Comparison of ENCODE assay signal across 32 mouse cellular contexts in the genomic region with DNA sequence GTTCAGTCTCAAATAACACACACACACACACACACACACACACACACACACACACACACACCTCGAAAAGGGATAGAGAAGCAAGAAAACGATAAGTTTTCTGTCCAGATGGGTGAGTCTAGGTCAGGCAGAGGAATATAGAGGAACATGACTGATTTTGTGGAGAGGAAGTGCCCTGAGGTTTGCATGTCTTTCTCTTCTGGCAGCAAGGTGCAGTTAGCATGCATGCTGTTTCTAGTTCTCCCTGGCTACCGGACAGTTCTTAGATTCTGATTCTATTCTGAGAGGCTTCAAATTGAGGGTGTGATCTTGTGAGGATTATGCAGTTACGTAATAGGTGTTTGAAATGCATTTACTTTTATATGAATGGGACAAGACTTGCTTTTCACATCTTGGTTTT. TPM values are rescaled to one million over a fixed set of nuclear protein-coding genes. Genes with fewer than 3 reads are reported as not detected.
DNase-seq lines count a peak whose midpoint lies in the region; ATAC-seq and TF ChIP-seq lines count a peak whose summit lies in the region.
"Had no signal": no experiment of that assay in that cellular context is flagged by ENCODE, and none has a peak within 500 bp of the region (broad histone marks: within the 10 kb centered on the region; RNA-seq: fewer than 3 reads in every experiment).

No protein-coding gene starts in this region.

- TF ChIP-seq POLR2A in liver, adult 2 months (IDR thresholded peaks at IDR 0.05; ENCODE audit: extremely low read depth, insufficient read depth, low read length): no peak
- TF ChIP-seq POLR2A in CH12.LX (IDR thresholded peaks at IDR 0.05; ENCODE audit: low read depth, low read length): no peak
- no peak for TF ChIP-seq POLR2A in cortical plate, adult 2 months (IDR thresholded peaks at IDR 0.05; ENCODE audit: extremely low read depth, insufficient read depth, low read length)

- no peaks in the 10 kb centered on the region for H3K9me3 ChIP-seq in CH12.LX (replicated peaks; ENCODE audit: low read length)
- H3K9me3 ChIP-seq: embryonic facial prominence, embryonic 15.5 days; forebrain, embryonic 15.5 days; heart, embryonic 15.5 days; intestine, embryonic 15.5 days; limb, embryonic 13.5 days; midbrain, embryonic 13.5 days had no signal

- no peaks in the 10 kb centered on the region for H3K27me3 ChIP-seq in liver, adult 2 months (ENCODE audit: control insufficient read depth, insufficient read depth, low read length)
- H3K27me3 ChIP-seq in CH12.LX (replicated peaks): no peaks in the 10 kb centered on the region
- H3K27me3 ChIP-seq: embryonic facial prominence, embryonic 15.5 days; forebrain, embryonic 15.5 days; heart, embryonic 15.5 days; intestine, embryonic 15.5 days; limb, embryonic 13.5 days; midbrain, embryonic 13.5 days had no signal

- TF ChIP-seq EP300 in CH12.LX (IDR thresholded peaks at IDR 0.05; ENCODE audit: low read length): 0 out of 2 replicates have a peak, but pooled peaks have one; percentile 42

- no peak for TF ChIP-seq CTCF in liver, adult 2 months (IDR thresholded peaks at IDR 0.05; ENCODE audit: low read depth, low read length)
- no peak for TF ChIP-seq CTCF in CH12.LX (conservative IDR thresholded peaks at IDR 0.05 in 1 of 2, IDR thresholded peaks at IDR 0.05 in 1 of 2; ENCODE audit: low read depth in 2 of 2, low read length in 2 of 2)
- no peak for TF ChIP-seq CTCF in cortical plate, adult 2 months (IDR thresholded peaks at IDR 0.05; ENCODE audit: extremely low read depth, insufficient read depth, low read length)

- WGBS in liver, adult 2 months: 86% methylated on average over 4 of the region's 4 CpGs

- no peak overlapping the region for H3K27ac ChIP-seq in liver, adult 2 months (replicated peaks; ENCODE audit: insufficient read depth, low read depth, low read length)
- no peak overlapping the region for H3K27ac ChIP-seq in CH12.LX (ENCODE audit: insufficient read depth, low read depth)
- peak overlapping the region; percentile 35; the same call in 1 of the 2 replicates for H3K27ac ChIP-seq in cortical plate, adult 2 months (ENCODE audit: insufficient read depth, low read length)
- H3K27ac ChIP-seq: embryonic facial prominence, embryonic 15.5 days; forebrain, embryonic 15.5 days; heart, embryonic 15.5 days; intestine, embryonic 15.5 days; layer of hippocampus, adult 2 months; limb, embryonic 13.5 days; midbrain, embryonic 13.5 days had no signal

- no peak overlapping the region for H3K9ac ChIP-seq in liver, adult 2 months (ENCODE audit: low read depth, low read length)
- no peak overlapping the region for H3K9ac ChIP-seq in CH12.LX (ENCODE audit: insufficient read depth, low read depth)
- H3K9ac ChIP-seq: embryonic facial prominence, embryonic 15.5 days; forebrain, embryonic 15.5 days; heart, embryonic 15.5 days; intestine, embryonic 15.5 days; limb, embryonic 13.5 days; midbrain, embryonic 13.5 days had no signal

- H3K4me1 ChIP-seq in liver, adult 2 months (ENCODE audit: control insufficient read depth, insufficient read depth, low read length): no peaks in the 10 kb centered on the region; the same call in 1 of the 2 replicates
- peaks cover 15 to 61% of the 10 kb centered on the region in 2 experiments for H3K4me1 ChIP-seq in CH12.LX (ENCODE audit: control insufficient read depth in 1 of 2, insufficient read depth in 2 of 2)
- peaks cover 1% of the 10 kb centered on the region; the same call in 1 of the 2 replicates for H3K4me1 ChIP-seq in cortical plate, adult 2 months (ENCODE audit: control insufficient read depth, insufficient read depth, low read length)
- H3K4me1 ChIP-seq: embryonic facial prominence, embryonic 15.5 days; forebrain, embryonic 15.5 days; heart, embryonic 15.5 days; intestine, embryonic 15.5 days; limb, embryonic 13.5 days; midbrain, embryonic 13.5 days had no signal

- in situ Hi-C loops in CH12.LX (cut with MboI; ENCODE audit: low pct_ligation_motif_present, low pct_unique_long_range_greater_than_20kb, low sequenced_read_pairs): no loop called here

- H3K4me3 ChIP-seq in liver, adult 2 months (ENCODE audit: insufficient read depth, low read depth, low read length): no peak overlapping the region
- H3K4me3 ChIP-seq in CH12.LX (replicated peaks in 1 of 3; ENCODE audit: low read depth in 2 of 3, low read length in 2 of 3, poor library complexity in 1 of 3): no peak overlapping the region
- no peak overlapping the region for H3K4me3 ChIP-seq in cortical plate, adult 2 months (ENCODE audit: insufficient read depth, low read length)
- H3K4me3 ChIP-seq: embryonic facial prominence, embryonic 15.5 days; forebrain, embryonic 15.5 days; heart, embryonic 15.5 days; intestine, embryonic 15.5 days; layer of hippocampus, adult 2 months; limb, embryonic 13.5 days; midbrain, embryonic 13.5 days had no signal

- ATAC-seq in neutrophil, adult 5-6 weeks (ENCODE audit: extremely low read depth, insufficient number of reproducible peaks, low FRiP score, poor library complexity, severe bottlenecking): peak; percentile 57; the same call in 1 of the 2 replicates
- ATAC-seq: forebrain, embryonic 15.5 days; hindbrain, embryonic 16.5 days; intestine, embryonic 15.5 days; midbrain, embryonic 13.5 days had no signal

- TF ChIP-seq RAD21 in CH12.LX (IDR thresholded peaks at IDR 0.05; ENCODE audit: low read depth, low read length): no peak; the same call in 1 of the 2 replicates

- no peak overlapping the region for H3K4me2 ChIP-seq in CH12.LX (ENCODE audit: insufficient read depth, low read depth, poor library complexity, severe bottlenecking)
- H3K4me2 ChIP-seq: embryonic facial prominence, embryonic 15.5 days; forebrain, embryonic 15.5 days; heart, embryonic 15.5 days; intestine, embryonic 15.5 days; limb, embryonic 13.5 days; midbrain, embryonic 13.5 days had no signal

- H3K36me3 ChIP-seq in liver, adult 2 months (ENCODE audit: control insufficient read depth, insufficient read depth, low read length): no peaks in the 10 kb centered on the region
- H3K36me3 ChIP-seq in CH12.LX (replicated peaks in 1 of 2; ENCODE audit: control insufficient read depth in 1 of 2, insufficient read depth in 1 of 2, low read length in 1 of 2): no peaks in the 10 kb centered on the region
- H3K36me3 ChIP-seq: embryonic facial prominence, embryonic 15.5 days; forebrain, embryonic 15.5 days; heart, embryonic 15.5 days; intestine, embryonic 15.5 days; limb, embryonic 13.5 days; midbrain, embryonic 13.5 days had no signal

- no peaks in the 10 kb centered on the region for H3K79me2 ChIP-seq in liver, adult 2 months (ENCODE audit: control insufficient read depth, insufficient read depth, low read length)
- no peaks in the 10 kb centered on the region; the same call in 1 of the 2 replicates for H3K79me2 ChIP-seq in CH12.LX (replicated peaks; ENCODE audit: control insufficient read depth, extremely low read depth, insufficient read depth, poor library complexity, severe bottlenecking)

- peak; percentile 5 for DNase-seq in liver, adult 2 months (ENCODE audit: extremely low read depth, low read depth, low spot score)
- DNase-seq in liver: no peak
- peak; percentile 56 for DNase-seq in CH12.LX (ENCODE audit: extremely low read depth)
- no peak for DNase-seq in gastrocnemius, adult 8-10 months (ENCODE audit: low spot score in 2 of 2)
- DNase-seq in embryo, embryonic 11 days: no peak
- no peak for DNase-seq in layer of hippocampus, postnatal 14 days (ENCODE audit: low spot score in 2 of 2)
- DNase-seq: adrenal gland, postnatal 25 days; cerebellum, adult 11-12 months; cerebellum, postnatal 10 days; heart, postnatal 4 days; kidney, postnatal 25 days; layer of hippocampus, postnatal 36 days; retina, postnatal 1 day; right cerebral cortex, postnatal 25 days; thymus, adult 2 months; thymus, postnatal 4 days had no signal

- dilution Hi-C loops in CH12.LX (cut with MboI; ENCODE audit: extremely low pct_ligation_motif_present, extremely low pct_unique_long_range_greater_than_20kb, low sequenced_read_pairs): no loop called here

TF ChIP-seq in CH12.LX, 34 proteins besides CTCF, POLR2A, EP300 and RAD21:
- TF ChIP-seq IRF4 (IDR thresholded peaks at IDR 0.05; ENCODE audit: low read depth, low read length) (peak; percentile 36; the same call in 1 of the 2 replicates), MEF2A (IDR thresholded peaks at IDR 0.05; ENCODE audit: borderline replicate concordance, low read depth, low read length) (no peak), ELF1 (IDR thresholded peaks at IDR 0.05; ENCODE audit: low read depth, low read length) (no peak), MAFK (IDR thresholded peaks at IDR 0.05; ENCODE audit: insufficient replicate concordance, low read length) (no peak), KAT2A (IDR thresholded peaks at IDR 0.05; ENCODE audit: insufficient replicate concordance, low read length) (no peak), NRF1 (IDR thresholded peaks at IDR 0.05; ENCODE audit: low read depth, low read length) (no peak), MYC (IDR thresholded peaks at IDR 0.05; ENCODE audit: low read depth, low read length) (0 out of 2 replicates have a peak, but pooled peaks have one; percentile 12)
TF ChIP-seq in CH12.LX: peak in this region for 2.

RNA-seq across cellular contexts. Expression of gene Vrk2, which starts 6.9 kb away (rescaled TPM):
- total RNA-seq in liver, adult 2 months (2014; rRNA removed): 5.3 and 6.3 TPM in 2 replicates
- polyA plus RNA-seq in liver, adult 2 months (2012; rRNA removed): 1.2 and 1.3 TPM in 2 replicates
- total RNA-seq in CH12.LX (2012; rRNA removed) (17.9 and 19.9 TPM in 2 replicates), CH12.LX (2014; rRNA removed) (31.1 and 36.7 TPM in 2 replicates)
- polyA plus RNA-seq in CH12.LX (2012; ENCODE audit: insufficient read length, low read depth): 58.7 and 66.4 TPM in 2 replicates
- polyA plus RNA-seq in cortical plate, adult 2 months (2012; rRNA removed): 2.6 and 2.7 TPM in 2 replicates
- total RNA-seq in neutrophil, adult 5-6 weeks (2017): 31.2 and 36.9 TPM in 2 replicates
- total RNA-seq in gastrocnemius, adult 8-10 months (2022): 1 to 10 TPM; 3.6 to 7.0 (median 6.4) TPM
- 1 to 10 TPM; 3.1 to 4.0 TPM for total RNA-seq in layer of hippocampus, postnatal 14 days (2021)

RNA-seq across cellular contexts. Expression of gene Gm6899, which starts 7.7 kb away (rescaled TPM):
- total RNA-seq in liver, adult 2 months (2014; rRNA removed): not detected in 2 replicates
- polyA plus RNA-seq in liver, adult 2 months (2012; rRNA removed): not detected in 2 replicates
- not detected in 2 replicates for total RNA-seq in CH12.LX (2012; rRNA removed)
- not detected in 2 replicates for total RNA-seq in CH12.LX (2014; rRNA removed)
- polyA plus RNA-seq in CH12.LX (2012; ENCODE audit: insufficient read length, low read depth): 0.60 TPM in 1 of 2 replicates, not detected in the other
- not detected in 2 replicates for polyA plus RNA-seq in cortical plate, adult 2 months (2012; rRNA removed)
- total RNA-seq in neutrophil, adult 5-6 weeks (2017): not detected in 2 replicates
- total RNA-seq in gastrocnemius, adult 8-10 months (2022): not detected
- not detected for total RNA-seq in layer of hippocampus, postnatal 14 days (2021)
- total RNA-seq: adrenal gland, postnatal 25 days; gastrocnemius, adult 18-20 months; gastrocnemius, postnatal 4 days; heart, postnatal 4 days; layer of hippocampus, adult 2 months; layer of hippocampus, postnatal 36 days; left cerebral cortex, postnatal 14 days had no signal
- polyA plus RNA-seq: embryonic facial prominence, embryonic 15.5 days; forebrain, embryonic 15.5 days; heart, embryonic 15.5 days; hindbrain, embryonic 16.5 days; intestine, embryonic 15.5 days; kidney, embryonic 14.5 days; limb, embryonic 13.5 days; lung, embryonic 16.5 days; midbrain, embryonic 13.5 days; neural tube, embryonic 11.5 days; thymus, adult 2 months had no signal

Comparison
In these comparisons a context has a peak if more than half of its experiments do, and no peak if none do; other contexts are left out.
1. DNase-seq: peak in liver, adult 2 months (single experiment) and CH12.LX (single experiment); none in liver (single experiment), gastrocnemius, adult 8-10 months (0 of 2), embryo, embryonic 11 days (single experiment) and layer of hippocampus, postnatal 14 days (0 of 2).